Mouse (Mus musculus) neutrophil, adult 5-6 weeks (primary cell): Measurements from ENCODE around the gene Fiz1. TPM values are rescaled to one million over a fixed set of nuclear protein-coding genes. Genes with fewer than 3 reads are reported as not detected.
"Not testable (repeated sequence)": the region's sequence is repeated elsewhere in the genome, so short reads cannot be mapped to it uniquely, and the experiment has no call there.

Experiments used
- ATAC-seq: fragments of 151-379, 151-347 bp; 2 replicates; pipeline ENCODE4 v1.8.0; 2017; ENCODE audit warnings: mild to moderate bottlenecking, moderate TSS enrichment; ENCODE audit not compliant: insufficient number of reproducible peaks, poor library complexity, low FRiP score, severe bottlenecking; ENCODE audit errors: extremely low read depth
- total RNA-seq: library from RNA; stranded (forward); fragments of 200-1000 nt; gene quantifications from 2 replicates; pipeline ENCODE4 v1.2.3, GENCODE M21; 2017

Gene Fiz1
- total RNA-seq, 1 experiment from 2014 or later, result 19.8 TPM

- ATAC-seq, result peak; percentile 59
Observed at GRCm38 (mm10) chr7:5015118-5016001, 863 bp upstream of the Fiz1 start, which contains the start of gene Gm44973. TSS of gene Gm44973 (plus strand) at chr7:5015496.

GRCm38 (mm10) chr7:5012681-5013513 lies 1.6 kb downstream of the Fiz1 start:
- ATAC-seq, result no peak

GRCm38 (mm10) chr7:5008229-5008628 lies 6.3 kb downstream of the Fiz1 start:
- no peak for ATAC-seq

GRCm38 (mm10) chr7:5002876-5003275 lies 11.6 kb downstream of the Fiz1 start:
- not testable (repeated sequence) for ATAC-seq

- 0 out of 2 replicates have a peak, but pooled peaks have one; percentile 43 for ATAC-seq
Observed at GRCm38 (mm10) chr7:4999876-5000275, 14.6 kb downstream of the Fiz1 start.

GRCm38 (mm10) chr7:4996934-4997333 lies 17.6 kb downstream of the Fiz1 start:
- ATAC-seq, result no peak

- ATAC-seq, result peak; percentile 64
Observed at GRCm38 (mm10) chr7:4996003-4996895, 18.2 kb downstream of the Fiz1 start, which contains the start of gene Zfp579. TSS of gene Zfp579 (minus strand) at chr7:4996158.

- ATAC-seq, result no peak
Observed at GRCm38 (mm10) chr7:4995268-4996002, 19.1 kb downstream of the Fiz1 start.

- no peak for ATAC-seq
Observed at GRCm38 (mm10) chr7:4993999-4994788, 20.3 kb downstream of the Fiz1 start.

- no peak for ATAC-seq
Observed at GRCm38 (mm10) chr7:4993347-4993998, 21.0 kb downstream of the Fiz1 start.

- ATAC-seq, result no peak
Observed at GRCm38 (mm10) chr7:4988250-4988649, 26.2 kb downstream of the Fiz1 start.

GRCm38 (mm10) chr7:4976832-4977231 lies 37.7 kb downstream of the Fiz1 start:
- no peak for ATAC-seq

- ATAC-seq, result no peak
Observed at GRCm38 (mm10) chr7:4975455-4975854, 39.0 kb downstream of the Fiz1 start.

- no peak for ATAC-seq
Observed at GRCm38 (mm10) chr7:4972321-4973047, 42.0 kb downstream of the Fiz1 start.

GRCm38 (mm10) chr7:4971710-4972109 lies 42.8 kb downstream of the Fiz1 start:
- ATAC-seq, result no peak

GRCm38 (mm10) chr7:4971068-4971467 lies 43.4 kb downstream of the Fiz1 start, which contains the start of gene Sbk3:
TSS of gene Sbk3 (minus strand) at chr7:4971168.
- no peak for ATAC-seq
